Mouse (Mus musculus) liver, embryonic 15.5 days (tissue): ENCODE data around the gene Sh3kbp1. TPM values are rescaled to one million over a fixed set of nuclear protein-coding genes. Genes with fewer than 3 reads are reported as not detected.

ENCODE experiments used
- ATAC-seq: fragments of 200-750 bp; cut with Nextera tagmentation; 2 replicates; pipeline ENCODE4 v1.8.0; 2017; ENCODE audit warnings: moderate number of reproducible peaks, mild to moderate bottlenecking, moderate library complexity; ENCODE audit not compliant: insufficient read depth
- H3K27ac ChIP-seq: fragments of 300-500 bp; sonication (generic); replicated peaks from 2 replicates; pipeline ENCODE4 v1.5.1; 2015; ENCODE audit warnings: mild to moderate bottlenecking, inconsistent platforms
- H3K27me3 ChIP-seq: fragments of 300-500 bp; sonication (generic); 2 replicates; pipeline ENCODE4 v1.6.1; 2015; ENCODE audit warnings: mild to moderate bottlenecking, inconsistent platforms
- H3K36me3 ChIP-seq: fragments of 300-500 bp; sonication (generic); replicated peaks from 2 replicates; pipeline ENCODE4 v1.6.1; 2015; ENCODE audit warnings: moderate library complexity, mild to moderate bottlenecking, inconsistent platforms
- H3K4me1 ChIP-seq: fragments of 300-500 bp; sonication (generic); replicated peaks from 2 replicates; pipeline ENCODE4 v1.6.1; 2015; ENCODE audit warnings: inconsistent platforms
- H3K4me2 ChIP-seq: fragments of 300-500 bp; sonication (generic); 2 replicates; pipeline ENCODE4 v1.6.1; 2015; ENCODE audit warnings: moderate library complexity, mild to moderate bottlenecking, inconsistent platforms
- H3K4me3 ChIP-seq: fragments of 300-500 bp; sonication (generic); replicated peaks from 2 replicates; pipeline ENCODE4 v1.5.1; 2015; ENCODE audit warnings: mild to moderate bottlenecking, inconsistent platforms
- H3K9ac ChIP-seq: fragments of 300-500 bp; sonication (generic); 2 replicates; pipeline ENCODE4 v1.6.1; 2015; ENCODE audit warnings: moderate library complexity, mild to moderate bottlenecking, inconsistent platforms
- H3K9me3 ChIP-seq: fragments of 300-500 bp; sonication (generic); replicated peaks from 2 replicates; pipeline ENCODE4 v1.6.1; 2016; ENCODE audit warnings: inconsistent platforms
- WGBS: fragments of 180-500 bp; shearing (Covaris S2); methylation state at CpG from one replicate; pipeline ENCODE4 v1.1.7; 2015; ENCODE audit warnings: mixed read lengths; ENCODE audit not compliant: insufficient replicate concordance; 5-methylcytosine and 5-hydroxymethylcytosine counted together
- polyA plus RNA-seq: library from polyadenylated mRNA; unstranded; fragments of >200 nt; fragmentation: Nextera tagmentation; extraction: Ambion mirVana; gene quantifications from 2 replicates; pipeline ENCODE4 v1.2.1, GENCODE M21; 2015

Gene Sh3kbp1
- polyA plus RNA-seq, 1 experiment from 2014 or later = 13.4 TPM

GRCm38 (mm10) chrX:159638500-159639227 is 11.6 kb downstream of the Sh3kbp1 start:
- H3K9me3 ChIP-seq = no peaks in the 10 kb centered on the region
- peaks cover 5% of the 10 kb centered on the region for H3K4me1 ChIP-seq
- no peak overlapping the region for H3K4me2 ChIP-seq
- no peaks in the 10 kb centered on the region for H3K27me3 ChIP-seq
- no peak overlapping the region for H3K4me3 ChIP-seq
- H3K27ac ChIP-seq = no peak overlapping the region
- H3K36me3 ChIP-seq = no peaks in the 10 kb centered on the region
- no peak overlapping the region for H3K9ac ChIP-seq
- peak; percentile 31; the same call in 1 of the 2 replicates for ATAC-seq
- WGBS = 43% methylated on average over 4 of the region's 4 CpGs

DNA sequence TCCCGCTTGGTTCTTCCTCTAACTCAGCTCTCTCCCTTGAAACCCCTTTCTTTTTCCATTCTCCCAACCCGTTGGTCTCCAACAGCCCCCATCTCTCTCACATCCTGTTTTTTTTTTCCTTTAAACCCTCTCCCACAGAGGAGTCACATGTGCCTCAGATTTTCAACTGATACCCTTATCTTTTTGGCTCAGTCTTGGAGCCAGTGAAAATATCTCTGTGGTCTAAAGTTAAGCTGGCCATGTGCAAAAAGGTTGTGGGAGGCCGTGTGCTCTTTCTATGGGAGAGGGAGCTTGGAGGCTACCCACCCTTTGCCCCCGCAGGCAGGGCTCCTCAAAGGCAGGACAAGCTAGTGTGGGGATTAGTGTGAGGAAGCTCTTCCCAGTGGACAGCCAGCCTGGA is 12.9 kb downstream of the Sh3kbp1 start:
- Histone ChIP-seq H3K4me3 (no peak overlapping the region), H3K9ac (no peak overlapping the region), H3K9me3 (no peaks in the 10 kb centered on the region), H3K27ac (no peak overlapping the region), H3K4me1 (peaks cover 5% of the 10 kb centered on the region), H3K36me3 (no peaks in the 10 kb centered on the region), H3K4me2 (no peak overlapping the region), H3K27me3 (no peaks in the 10 kb centered on the region)
- WGBS = 35% methylated on average over 4 of the region's 4 CpGs
- no peak for ATAC-seq

DNA sequence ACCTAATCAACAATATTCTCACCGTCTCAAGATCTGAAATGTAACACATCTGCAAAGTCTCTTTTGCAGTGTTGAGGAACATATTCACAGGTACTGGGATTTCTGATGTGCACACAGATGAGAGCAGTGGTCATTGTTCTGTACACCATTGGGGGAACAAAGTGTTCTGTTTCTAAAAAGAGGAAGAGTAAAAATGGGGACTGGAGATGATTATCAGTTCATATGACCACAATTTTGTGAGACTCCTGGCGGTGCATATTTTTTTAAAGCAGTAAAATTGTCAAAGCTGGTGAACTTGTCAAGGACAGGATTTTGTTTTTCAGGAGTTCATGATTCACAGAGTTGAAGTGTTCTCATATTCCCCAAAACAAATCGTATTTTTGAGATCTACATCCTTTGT is 18.2 kb downstream of the Sh3kbp1 start:
- no peaks in the 10 kb centered on the region for H3K27me3 ChIP-seq
- H3K4me2 ChIP-seq = no peak overlapping the region
- no peaks in the 10 kb centered on the region for H3K36me3 ChIP-seq
- WGBS = 33% methylated on average over 3 of the region's 3 CpGs
- no peak for ATAC-seq
- no peaks in the 10 kb centered on the region for H3K4me1 ChIP-seq
- H3K9ac ChIP-seq = no peak overlapping the region
- H3K27ac ChIP-seq = no peak overlapping the region
- H3K9me3 ChIP-seq = no peaks in the 10 kb centered on the region
- no peak overlapping the region for H3K4me3 ChIP-seq

DNA sequence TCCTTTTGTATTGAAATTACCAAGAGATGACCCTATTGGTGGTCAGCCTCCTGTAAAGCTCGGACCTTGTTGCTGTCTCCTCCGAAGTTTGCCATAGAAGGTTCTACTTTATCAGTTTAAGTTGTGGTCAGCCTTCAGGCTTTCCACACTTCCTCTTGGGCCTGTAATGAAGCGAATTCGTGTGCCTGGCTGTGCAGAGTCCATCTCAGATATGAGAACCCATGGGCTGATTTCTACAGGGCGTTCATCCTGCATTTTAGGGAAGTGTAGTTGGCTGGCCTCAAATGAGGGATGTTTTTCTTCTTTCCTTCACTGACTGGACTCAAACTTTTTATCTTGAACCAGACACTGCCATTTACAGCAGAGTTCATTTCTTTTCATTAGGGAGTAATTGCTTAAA is 20.5 kb downstream of the Sh3kbp1 start:
- no peak overlapping the region for H3K9ac ChIP-seq
- no peaks in the 10 kb centered on the region for H3K4me1 ChIP-seq
- H3K4me3 ChIP-seq = no peak overlapping the region
- ATAC-seq = no peak
- no peaks in the 10 kb centered on the region for H3K36me3 ChIP-seq
- H3K9me3 ChIP-seq = no peaks in the 10 kb centered on the region
- H3K27ac ChIP-seq = no peak overlapping the region
- H3K27me3 ChIP-seq = no peaks in the 10 kb centered on the region
- WGBS = 15% methylated on average over 5 of the region's 5 CpGs
- H3K4me2 ChIP-seq = no peak overlapping the region

DNA sequence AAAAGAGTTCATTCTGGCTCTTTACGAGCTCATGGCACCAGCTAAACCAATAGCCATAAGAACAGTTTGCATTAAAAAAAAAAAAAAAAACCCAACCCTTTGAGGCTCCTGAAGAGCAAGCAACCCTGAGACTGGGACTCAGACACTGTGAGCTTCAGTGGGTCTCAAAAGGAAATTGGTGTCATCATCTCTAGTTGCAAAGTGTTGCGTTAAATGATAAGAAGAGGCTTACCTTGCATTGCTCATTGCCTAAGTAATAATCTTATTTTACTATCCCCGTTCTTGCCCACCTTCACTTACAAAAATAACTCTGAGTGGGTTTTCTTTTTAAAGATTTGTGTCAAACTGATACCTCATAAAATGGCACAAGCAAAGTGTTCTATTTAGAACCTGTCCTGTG is 21.5 kb downstream of the Sh3kbp1 start:
- Histone ChIP-seq H3K4me2 (no peak overlapping the region), H3K36me3 (no peaks in the 10 kb centered on the region), H3K9me3 (no peaks in the 10 kb centered on the region), H3K9ac (no peak overlapping the region), H3K27me3 (no peaks in the 10 kb centered on the region), H3K4me1 (no peaks in the 10 kb centered on the region), H3K4me3 (no peak overlapping the region), H3K27ac (no peak overlapping the region)
- WGBS = 51% methylated on average over 3 of the region's 3 CpGs
- no peak for ATAC-seq

DNA sequence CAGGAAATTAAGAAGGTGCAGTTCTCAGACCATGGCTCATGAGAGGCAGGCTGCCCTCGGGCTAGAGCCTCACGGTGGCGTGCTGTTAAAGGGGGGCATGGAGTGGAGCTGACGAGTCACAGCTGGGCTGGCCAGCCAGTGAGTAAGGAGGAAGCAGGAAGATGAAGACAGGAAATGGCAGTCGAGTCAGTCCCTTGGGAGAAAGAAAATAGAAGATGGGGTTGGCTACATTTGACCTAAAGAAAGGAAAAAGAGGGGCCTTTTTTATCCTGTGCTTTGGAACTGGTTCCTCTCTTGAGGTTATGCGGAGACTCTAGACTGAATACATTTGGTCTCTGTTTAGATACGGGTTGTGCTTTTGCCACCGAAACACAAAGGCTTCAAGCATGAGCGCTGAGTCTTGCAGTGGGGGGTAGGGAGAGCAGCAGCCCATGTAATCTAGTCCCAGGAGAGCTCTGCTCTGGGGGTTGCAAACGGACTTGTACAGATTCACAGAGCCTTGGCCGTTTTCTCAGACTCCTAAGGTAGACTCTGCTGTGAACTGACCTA is 23.1 kb downstream of the Sh3kbp1 start:
- H3K36me3 ChIP-seq = no peaks in the 10 kb centered on the region
- 0 out of 2 replicates have a peak, but pooled peaks have one; percentile 18 for ATAC-seq
- H3K9ac ChIP-seq = no peak overlapping the region
- H3K27ac ChIP-seq = 0 out of 2 replicates have a peak overlapping the region, but pooled peaks have one; percentile 6
- H3K4me3 ChIP-seq = no peak overlapping the region
- H3K4me2 ChIP-seq = no peak overlapping the region; the same call in 1 of the 2 replicates
- no peaks in the 10 kb centered on the region for H3K27me3 ChIP-seq
- no peaks in the 10 kb centered on the region for H3K9me3 ChIP-seq
- 34% methylated on average over 11 of the region's 11 CpGs for WGBS
- no peaks in the 10 kb centered on the region for H3K4me1 ChIP-seq

GRCm38 (mm10) chrX:159650727-159651126 is 23.7 kb downstream of the Sh3kbp1 start:
- Histone ChIP-seq H3K36me3 (no peaks in the 10 kb centered on the region), H3K4me3 (no peak overlapping the region), H3K27me3 (no peaks in the 10 kb centered on the region), H3K4me1 (no peaks in the 10 kb centered on the region), H3K4me2 (no peak overlapping the region; the same call in 1 of the 2 replicates), H3K27ac (no peak overlapping the region), H3K9ac (no peak overlapping the region), H3K9me3 (no peaks in the 10 kb centered on the region)
- WGBS = 59% methylated on average over 6 of the region's 6 CpGs
- ATAC-seq = no peak

GRCm38 (mm10) chrX:159671388-159671787 is 44.3 kb downstream of the Sh3kbp1 start:
- no peak for ATAC-seq
- 73% methylated on average over 7 of the region's 7 CpGs for WGBS
- Histone ChIP-seq H3K27ac (no peak overlapping the region), H3K9ac (no peak overlapping the region), H3K4me3 (no peak overlapping the region), H3K4me1 (no peaks in the 10 kb centered on the region; the same call in 1 of the 2 replicates), H3K36me3 (no peaks in the 10 kb centered on the region), H3K27me3 (no peaks in the 10 kb centered on the region), H3K9me3 (no peaks in the 10 kb centered on the region), H3K4me2 (no peak overlapping the region)

- Histone ChIP-seq H3K27me3 (no peaks in the 10 kb centered on the region), H3K4me1 (peaks cover 2% of the 10 kb centered on the region), H3K4me2 (no peak overlapping the region), H3K9me3 (no peaks in the 10 kb centered on the region), H3K36me3 (no peaks in the 10 kb centered on the region), H3K4me3 (no peak overlapping the region), H3K27ac (no peak overlapping the region), H3K9ac (no peak overlapping the region)
- WGBS = 15% methylated on average over 2 of the region's 2 CpGs
- no peak for ATAC-seq
Measured at GRCm38 (mm10) chrX:159672466-159672865, 45.4 kb downstream of the Sh3kbp1 start.

GRCm38 (mm10) chrX:159676242-159676641 is 49.2 kb downstream of the Sh3kbp1 start:
- H3K9ac ChIP-seq = no peak overlapping the region
- no peaks in the 10 kb centered on the region for H3K27me3 ChIP-seq
- no peak overlapping the region for H3K27ac ChIP-seq
- no peak overlapping the region for H3K4me2 ChIP-seq
- no peak overlapping the region for H3K4me3 ChIP-seq
- H3K4me1 ChIP-seq = peaks cover 5% of the 10 kb centered on the region
- H3K9me3 ChIP-seq = no peaks in the 10 kb centered on the region
- no peak for ATAC-seq
- H3K36me3 ChIP-seq = no peaks in the 10 kb centered on the region
- WGBS = 36% methylated on average over 2 of the region's 2 CpGs

GRCm38 (mm10) chrX:159677585-159678319 is 50.7 kb downstream of the Sh3kbp1 start:
- H3K4me3 ChIP-seq = no peak overlapping the region
- WGBS = 18% methylated on average over 4 of the region's 4 CpGs
- H3K27me3 ChIP-seq = no peaks in the 10 kb centered on the region
- H3K4me1 ChIP-seq = peaks cover 5% of the 10 kb centered on the region
- H3K9me3 ChIP-seq = no peaks in the 10 kb centered on the region
- H3K27ac ChIP-seq = no peak overlapping the region
- no peak for ATAC-seq
- no peak overlapping the region for H3K4me2 ChIP-seq
- H3K36me3 ChIP-seq = no peaks in the 10 kb centered on the region
- no peak overlapping the region for H3K9ac ChIP-seq
